10 mouse cellular contexts compared by ENCODE assay signal in the genomic region with DNA sequence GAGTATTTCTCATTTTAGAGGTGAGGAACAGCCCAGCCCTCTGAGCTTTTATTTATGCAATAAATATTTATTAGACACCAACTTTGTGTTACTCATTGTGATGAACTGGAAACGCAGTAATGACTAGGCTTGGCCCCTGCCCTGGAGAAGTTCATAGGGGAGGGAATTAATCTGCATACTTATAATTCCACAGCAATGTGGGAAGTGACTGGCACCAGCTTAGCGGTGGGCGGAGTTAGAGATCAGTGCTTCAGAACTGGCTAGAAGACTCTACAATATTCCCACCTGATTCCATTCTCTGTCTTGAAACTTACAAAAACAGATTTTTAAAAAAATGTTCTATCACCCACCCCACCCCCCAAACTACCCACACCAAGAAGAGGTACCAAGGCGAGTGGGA. TPM values are rescaled to one million over a fixed set of nuclear protein-coding genes. Genes with fewer than 3 reads are reported as not detected.
DNase-seq lines count a peak whose midpoint lies in the region; ATAC-seq lines count a peak whose summit lies in the region.
"Had no signal": no experiment of that assay in that cellular context is flagged by ENCODE, and none has a peak within 500 bp of the region (broad histone marks: within the 10 kb centered on the region; RNA-seq: fewer than 3 reads in every experiment).

No protein-coding gene starts in this region.

- WGBS in heart, embryonic 11.5 days (ENCODE audit: insufficient replicate concordance): 75% methylated on average over 4 of the region's 4 CpGs
- WGBS in forebrain, embryonic 14.5 days: 71% methylated on average over 4 of the region's 4 CpGs

- H3K9me3 ChIP-seq in heart, embryonic 11.5 days (replicated peaks; ENCODE audit: control insufficient read depth, low read length): no peaks in the 10 kb centered on the region
- H3K9me3 ChIP-seq in forebrain, embryonic 14.5 days (replicated peaks; ENCODE audit: control insufficient read depth, low read length): no peaks in the 10 kb centered on the region
- H3K9me3 ChIP-seq: embryonic facial prominence, embryonic 12.5 days; G1E had no signal

- no peak for ATAC-seq in heart, embryonic 11.5 days (replicated peaks; ENCODE audit: insufficient number of reproducible peaks, low FRiP score, low TSS enrichment)
- 0 out of 2 replicates have a peak, but pooled peaks have one; percentile 37 for ATAC-seq in forebrain, embryonic 14.5 days
- no peak for ATAC-seq in CD4-positive, CD25-positive, alpha-beta regulatory T cell, adult 4 months

- H3K4me2 ChIP-seq in heart, embryonic 11.5 days: no peak overlapping the region
- H3K4me2 ChIP-seq in forebrain, embryonic 14.5 days (ENCODE audit: low read length): no peak overlapping the region
- H3K4me2 ChIP-seq: embryonic facial prominence, embryonic 12.5 days had no signal

- H3K9ac ChIP-seq in heart, embryonic 11.5 days (ENCODE audit: low read depth, low read length): no peak overlapping the region
- H3K9ac ChIP-seq in forebrain, embryonic 14.5 days (ENCODE audit: low read length): no peak overlapping the region
- H3K9ac ChIP-seq: embryonic facial prominence, embryonic 12.5 days had no signal

- H3K36me3 ChIP-seq in heart, embryonic 11.5 days (ENCODE audit: control insufficient read depth, insufficient read depth, low read length): no peaks in the 10 kb centered on the region
- no peaks in the 10 kb centered on the region for H3K36me3 ChIP-seq in forebrain, embryonic 14.5 days (ENCODE audit: control insufficient read depth, insufficient read depth, low read length)
- H3K36me3 ChIP-seq: embryonic facial prominence, embryonic 12.5 days; G1E had no signal

- no peak overlapping the region for H3K4me3 ChIP-seq in heart, embryonic 11.5 days (ENCODE audit: low read depth, low read length)
- no peak overlapping the region for H3K4me3 ChIP-seq in forebrain, embryonic 14.5 days (ENCODE audit: low read depth, low read length)
- H3K4me3 ChIP-seq: embryonic facial prominence, embryonic 12.5 days had no signal

- H3K4me1 ChIP-seq in heart, embryonic 11.5 days (ENCODE audit: control insufficient read depth, insufficient read depth, low read length): peaks cover 3% of the 10 kb centered on the region; the same call in 1 of the 2 replicates
- peaks cover 7% of the 10 kb centered on the region; the same call in 1 of the 2 replicates for H3K4me1 ChIP-seq in forebrain, embryonic 14.5 days (ENCODE audit: control insufficient read depth, insufficient read depth, low read length)

- H3K27ac ChIP-seq in heart, embryonic 11.5 days (ENCODE audit: low read depth, low read length): no peak overlapping the region
- peak overlapping the region; percentile 68; the same call in 1 of the 2 replicates for H3K27ac ChIP-seq in forebrain, embryonic 14.5 days (ENCODE audit: low read depth, low read length)

- no peaks in the 10 kb centered on the region for H3K27me3 ChIP-seq in heart, embryonic 11.5 days (ENCODE audit: control insufficient read depth, insufficient read depth, low read length)
- H3K27me3 ChIP-seq in forebrain, embryonic 14.5 days (replicated peaks; ENCODE audit: control insufficient read depth, insufficient read depth, low read length): no peaks in the 10 kb centered on the region
- H3K27me3 ChIP-seq: embryonic facial prominence, embryonic 12.5 days had no signal

- DNase-seq in heart, adult 11 months: peak; percentile 96
- peak; percentile 71 for DNase-seq in 3T3-L1 (ENCODE audit: low read depth, low spot score)
- DNase-seq in forebrain, embryonic 14.5 days (ENCODE audit: low spot score): peak; percentile 19
- DNase-seq in kidney, adult 18-20 months: peak; percentile 20
- DNase-seq in lung, postnatal 36 days: peak; percentile 83
- no peak for DNase-seq in frontal cortex, postnatal 14 days (ENCODE audit: low spot score in 2 of 2)

RNA-seq across cellular contexts. Expression of gene Ssr3, which starts 49.8 kb away (rescaled TPM):
- 267 and 301 TPM in 2 replicates for polyA plus RNA-seq in heart, embryonic 11.5 days (2014; fragmentation: Nextera tagmentation; extraction: Ambion mirVana)
- 208 and 211 TPM in 2 replicates for polyA plus RNA-seq in forebrain, embryonic 14.5 days (2014; fragmentation: Nextera tagmentation; extraction: Ambion mirVana)
- polyA plus RNA-seq in CD4-positive, CD25-positive, alpha-beta regulatory T cell, adult 4 months (2017; shearing (Covaris generic)): 100 to 1,000 TPM; 125 to 130 TPM

Comparison
In these comparisons a context has a peak if more than half of its experiments do, and no peak if none do; other contexts are left out.
1. DNase-seq: peak in heart, adult 11 months (single experiment), 3T3-L1 (single experiment), forebrain, embryonic 14.5 days (single experiment), kidney, adult 18-20 months (single experiment) and lung, postnatal 36 days (single experiment); none in frontal cortex, postnatal 14 days (0 of 2).